Mouse (Mus musculus) CD4-positive, CD25-positive, alpha-beta regulatory T cell, adult 4 months (primary cell): Measurements from ENCODE around the gene Insc. TPM values are rescaled to one million over a fixed set of nuclear protein-coding genes. Genes with fewer than 3 reads are reported as not detected.

Source experiments
- ATAC-seq: one replicate; pipeline ENCODE4 v1.8.0; 2017
- polyA plus RNA-seq, 2 experiments: library from polyadenylated mRNA; unstranded; fragments of 100-300 nt; shearing (Covaris generic); gene quantifications; one replicate each; pipeline ENCODE4 v1.2.1; 2017

Gene Insc
- polyA plus RNA-seq, 2 experiments from 2014 or later, result not detected

- no peak for ATAC-seq
Observed at GRCm38 (mm10) chr7:114765273-114765672, 21.8 kb downstream of the Insc start.

DNA sequence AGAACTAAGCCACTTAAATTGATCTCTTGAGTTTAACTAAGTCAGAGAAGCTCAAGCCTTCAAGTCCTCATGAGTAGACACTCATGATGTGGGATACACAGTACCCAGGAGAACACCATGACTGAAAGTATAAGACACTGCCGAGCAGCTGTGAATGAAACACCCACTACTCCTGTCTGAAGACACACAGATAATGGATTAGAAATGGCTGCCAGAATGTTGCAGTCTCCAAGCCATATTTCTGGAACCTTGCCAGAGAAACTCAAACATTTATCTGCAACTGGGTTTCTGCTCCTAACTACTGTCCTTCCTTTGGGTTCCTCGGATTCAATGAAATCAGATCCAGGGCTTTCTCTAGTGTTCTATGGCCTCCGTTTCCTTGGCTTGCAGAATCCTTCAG lies 23.0 kb downstream of the Insc start:
- ATAC-seq, result no peak

DNA sequence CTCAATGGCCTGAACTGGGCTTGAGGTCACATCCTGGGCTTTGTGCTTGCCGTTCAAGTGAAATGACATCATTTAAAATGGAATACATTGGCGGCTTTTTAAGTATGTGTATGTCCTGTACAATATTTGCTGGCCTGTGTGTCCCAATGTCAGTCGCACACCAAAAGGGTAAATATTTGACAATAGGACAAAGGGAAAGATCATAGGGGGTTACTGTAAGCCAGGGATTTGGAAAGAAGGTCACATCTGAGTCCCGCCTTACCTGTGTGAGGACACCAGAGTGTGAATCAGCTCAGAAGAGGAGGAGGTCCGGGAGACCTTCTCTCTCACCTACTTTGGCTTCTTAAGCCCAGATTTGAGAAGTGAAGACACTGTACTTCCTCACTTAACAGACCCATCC lies 25.0 kb downstream of the Insc start:
- ATAC-seq, result no peak

GRCm38 (mm10) chr7:114769041-114769440 lies 25.5 kb downstream of the Insc start:
- no peak for ATAC-seq

- no peak for ATAC-seq
Observed at GRCm38 (mm10) chr7:114770586-114770985, 27.1 kb downstream of the Insc start.

DNA sequence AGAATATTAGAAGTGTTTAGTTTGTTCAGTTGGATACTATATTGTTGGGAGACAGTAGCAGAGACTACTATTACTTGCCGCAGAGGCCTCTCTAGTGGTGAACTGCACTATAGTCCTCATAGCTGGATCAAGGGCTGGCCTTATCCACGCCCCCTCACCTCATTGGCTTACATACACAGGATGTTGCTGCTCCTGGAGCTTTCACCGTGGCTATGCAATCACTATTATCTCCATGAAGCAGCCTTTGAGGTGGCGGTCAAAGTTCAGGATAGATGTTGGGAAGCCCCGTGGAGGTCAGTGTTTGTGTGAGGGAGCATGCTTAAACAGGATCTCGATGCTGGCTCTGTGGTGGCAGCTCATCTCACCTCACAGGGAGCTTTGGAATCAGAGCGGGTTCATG lies 28.3 kb downstream of the Insc start:
- ATAC-seq, result no peak

GRCm38 (mm10) chr7:114773781-114774180 lies 30.3 kb downstream of the Insc start:
- ATAC-seq, result no peak

DNA sequence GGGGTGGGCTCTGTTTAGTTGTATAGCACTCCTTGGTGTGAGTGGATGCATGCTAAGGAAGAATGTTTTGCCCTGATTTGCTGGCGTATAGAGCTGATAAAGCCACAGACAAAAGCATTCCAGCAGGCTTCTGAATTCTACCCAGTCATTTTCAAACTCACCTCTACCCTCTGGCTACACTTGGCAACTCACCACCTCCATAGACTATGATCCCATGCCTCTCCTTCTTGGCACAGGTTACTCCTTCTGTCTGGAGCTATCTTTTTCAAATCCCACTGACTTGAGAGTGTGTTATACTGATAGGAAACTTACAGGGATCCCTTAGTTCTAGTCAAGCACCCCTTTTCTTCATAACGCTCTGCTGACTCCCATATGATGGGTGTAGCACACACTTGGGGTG lies 32.4 kb downstream of the Insc start:
- no peak for ATAC-seq

DNA sequence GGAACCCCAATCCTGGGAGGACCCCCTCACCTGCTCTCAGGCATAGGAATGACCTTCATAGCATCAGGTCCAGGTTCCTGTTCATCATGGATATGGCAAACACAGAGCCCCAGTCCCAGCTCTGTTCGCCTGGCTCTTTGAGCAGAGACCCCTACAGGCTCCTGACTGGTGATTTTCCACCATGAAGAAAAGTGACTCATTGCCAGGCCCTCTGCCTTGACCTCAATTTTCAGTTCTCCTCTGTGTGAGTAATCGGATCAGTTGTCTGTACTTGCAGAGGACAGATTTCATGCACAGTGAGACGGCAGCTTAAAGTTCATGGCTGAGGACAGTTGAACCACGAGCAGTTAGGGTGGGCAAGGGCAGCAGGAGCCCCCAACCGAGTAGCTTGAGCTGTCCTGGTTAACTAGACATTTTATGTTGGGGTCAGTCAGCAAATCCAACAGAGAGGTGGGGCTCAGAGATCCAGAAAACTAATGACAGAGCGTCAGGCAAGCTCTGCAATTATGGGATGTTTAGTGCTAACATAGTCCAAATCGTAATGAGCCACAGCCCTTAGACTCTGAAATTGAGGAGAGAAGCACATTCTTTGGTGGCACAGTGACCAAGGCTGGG lies 34.8 kb downstream of the Insc start:
- no peak for ATAC-seq

GRCm38 (mm10) chr7:114779056-114779660 lies 35.7 kb downstream of the Insc start:
- no peak for ATAC-seq

- ATAC-seq, result no peak
Observed at GRCm38 (mm10) chr7:114783291-114783690, 39.8 kb downstream of the Insc start.

GRCm38 (mm10) chr7:114791087-114791486 lies 47.6 kb downstream of the Insc start:
- ATAC-seq, result no peak

- ATAC-seq, result no peak
Observed at GRCm38 (mm10) chr7:114792026-114792425, 48.5 kb downstream of the Insc start.

- no peak for ATAC-seq
Observed at GRCm38 (mm10) chr7:114794400-114794799, 50.9 kb downstream of the Insc start.

GRCm38 (mm10) chr7:114802576-114802975 lies 59.1 kb downstream of the Insc start:
- no peak for ATAC-seq

DNA sequence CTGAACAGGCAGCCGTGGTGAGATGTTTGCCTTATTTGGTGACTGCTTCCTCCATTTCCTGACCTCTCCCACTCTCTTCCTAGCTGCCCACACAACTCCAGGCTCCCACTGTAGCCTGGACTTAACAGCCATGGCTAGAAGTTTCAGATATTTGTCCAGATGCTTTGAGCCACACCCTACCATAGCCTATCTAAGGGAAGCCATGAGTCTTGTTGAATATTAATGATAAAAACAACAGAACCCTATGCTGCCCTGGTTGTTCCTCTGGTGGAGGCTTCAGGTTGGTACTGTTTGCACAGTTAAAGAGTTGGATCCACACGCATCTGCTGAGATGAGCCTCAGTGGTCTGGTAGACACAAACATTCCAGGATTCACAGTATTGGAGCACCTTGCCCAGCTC lies 61.8 kb downstream of the Insc start:
- no peak for ATAC-seq

GRCm38 (mm10) chr7:114807343-114807742 lies 63.8 kb downstream of the Insc start:
- ATAC-seq, result no peak

- ATAC-seq, result no peak
Observed at GRCm38 (mm10) chr7:114808341-114808740, 64.8 kb downstream of the Insc start.

- ATAC-seq, result peak; percentile 75
Observed at GRCm38 (mm10) chr7:114817291-114817806, 73.9 kb downstream of the Insc start.

DNA sequence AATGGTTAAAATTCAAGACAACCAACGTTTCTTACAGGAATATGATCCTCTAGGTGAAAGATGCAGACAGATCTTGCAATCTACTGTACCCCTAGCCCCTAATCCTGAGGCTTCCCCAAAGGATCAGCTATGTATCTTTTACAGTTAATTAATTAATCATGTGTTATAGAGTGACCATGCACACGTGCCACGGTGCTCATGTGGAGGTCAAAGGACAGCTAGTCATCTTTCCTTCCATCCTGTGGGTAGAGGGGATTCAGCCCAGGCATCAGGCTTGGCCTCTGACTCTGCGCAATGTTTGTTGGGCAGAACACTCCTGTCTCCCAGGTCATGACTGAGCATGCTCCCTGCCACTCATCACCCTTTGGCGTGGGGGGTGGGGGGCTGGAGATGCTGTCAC lies 74.4 kb downstream of the Insc start:
- no peak for ATAC-seq

- ATAC-seq, result no peak
Observed at GRCm38 (mm10) chr7:114818351-114818750, 74.9 kb downstream of the Insc start.

- no peak for ATAC-seq
Observed at GRCm38 (mm10) chr7:114818836-114819235, 75.3 kb downstream of the Insc start.

GRCm38 (mm10) chr7:114822736-114823135 lies 79.2 kb downstream of the Insc start:
- no peak for ATAC-seq

- no peak for ATAC-seq
Observed at GRCm38 (mm10) chr7:114827360-114827759, 83.9 kb downstream of the Insc start.
